Mouse (Mus musculus) G1E-ER4 (cell line): Measurements from ENCODE around the gene Dnttip1. TPM values are rescaled to one million over a fixed set of nuclear protein-coding genes. Genes with fewer than 3 reads are reported as not detected.

Source experiments
- GATA1 ChIP-seq: IDR thresholded peaks from one replicate; pipeline ENCODE4 v1.8.0; 2012; ENCODE audit warnings: low read length, inconsistent platforms
- polyA plus RNA-seq: library from polyadenylated mRNA; stranded (reverse); fragments of >175 nt; gene quantifications from 2 replicates; pipeline ENCODE4 v1.2.3, GENCODE M21; 2012

Gene Dnttip1
- polyA plus RNA-seq, 1 experiment = 212 TPM

GRCm38 (mm10) chr2:164770279-164770678, 24.5 kb downstream of the Dnttip1 start:
- no peak for TF ChIP-seq GATA1

GRCm38 (mm10) chr2:164771123-164771522, 25.3 kb downstream of the Dnttip1 start:
- no peak for TF ChIP-seq GATA1

GRCm38 (mm10) chr2:164773229-164773988, 27.6 kb downstream of the Dnttip1 start:
- no peak for TF ChIP-seq GATA1

GRCm38 (mm10) chr2:164773989-164774364, 28.2 kb downstream of the Dnttip1 start:
- TF ChIP-seq GATA1 = no peak

- no peak for TF ChIP-seq GATA1
These were observed 30.3 kb downstream of the Dnttip1 start for GRCm38 (mm10) chr2:164776130-164776529.

GRCm38 (mm10) chr2:164776801-164777200, 31.0 kb downstream of the Dnttip1 start:
- TF ChIP-seq GATA1 = no peak

GRCm38 (mm10) chr2:164777246-164778014, 31.6 kb downstream of the Dnttip1 start:
- TF ChIP-seq GATA1 = no peak

GRCm38 (mm10) chr2:164778015-164778287, 32.2 kb downstream of the Dnttip1 start:
- TF ChIP-seq GATA1 = no peak

GRCm38 (mm10) chr2:164778809-164779208, 33.0 kb downstream of the Dnttip1 start:
- TF ChIP-seq GATA1 = no peak

- no peak for TF ChIP-seq GATA1
These were observed 33.8 kb downstream of the Dnttip1 start, which contains the start of gene Tnnc2 for GRCm38 (mm10) chr2:164779481-164780086. Gene Tnnc2, minus strand, starts transcription at chr2:164779967.

GRCm38 (mm10) chr2:164781876-164782275, 36.1 kb downstream of the Dnttip1 start:
- TF ChIP-seq GATA1 = no peak

- no peak for TF ChIP-seq GATA1
These were observed 38.3 kb downstream of the Dnttip1 start for GRCm38 (mm10) chr2:164783926-164784581.

GRCm38 (mm10) chr2:164784869-164785420, 39.2 kb downstream of the Dnttip1 start:
- TF ChIP-seq GATA1 = no peak

- TF ChIP-seq GATA1 = no peak
These were observed 40.0 kb downstream of the Dnttip1 start, which contains the start of gene Snx21 for GRCm38 (mm10) chr2:164785481-164786387. Gene Snx21, plus strand, starts transcription at chr2:164785823.
